Mouse (Mus musculus) kidney, embryonic 15.5 days (tissue): ENCODE data around the gene Tmem120b. TPM values are rescaled to one million over a fixed set of nuclear protein-coding genes. Genes with fewer than 3 reads are reported as not detected.

Experiments
- ATAC-seq: fragments of 200-750 bp; cut with Nextera tagmentation; replicated peaks from 2 replicates; pipeline ENCODE4 v1.8.0; 2017; ENCODE audit warnings: moderate TSS enrichment; ENCODE audit not compliant: low FRiP score
- H3K27ac ChIP-seq: fragments of 300-500 bp; sonication (generic); 2 replicates; pipeline ENCODE4 v1.5.1; 2015; ENCODE audit warnings: mild to moderate bottlenecking, inconsistent platforms
- H3K27me3 ChIP-seq: fragments of 300-500 bp; sonication (generic); 2 replicates; pipeline ENCODE4 v1.6.1; 2015; ENCODE audit warnings: inconsistent platforms
- H3K36me3 ChIP-seq: fragments of 300-500 bp; sonication (generic); 2 replicates; pipeline ENCODE4 v1.6.1; 2015; ENCODE audit warnings: inconsistent platforms
- H3K4me1 ChIP-seq: fragments of 300-500 bp; sonication (generic); 2 replicates; pipeline ENCODE4 v1.6.1; 2015; ENCODE audit warnings: inconsistent platforms
- H3K4me2 ChIP-seq: fragments of 300-500 bp; sonication (generic); 2 replicates; pipeline ENCODE4 v1.6.1; 2015; ENCODE audit warnings: moderate library complexity, mild to moderate bottlenecking, inconsistent platforms
- H3K4me3 ChIP-seq: fragments of 300-500 bp; sonication (generic); replicated peaks from 2 replicates; pipeline ENCODE4 v1.5.1; 2015; ENCODE audit warnings: mild to moderate bottlenecking, inconsistent platforms
- H3K9ac ChIP-seq: fragments of 300-500 bp; sonication (generic); 2 replicates; pipeline ENCODE4 v1.6.1; 2015; ENCODE audit warnings: mild to moderate bottlenecking, inconsistent platforms
- H3K9me3 ChIP-seq: fragments of 300-500 bp; sonication (generic); replicated peaks from 2 replicates; pipeline ENCODE4 v1.6.1; 2016; ENCODE audit warnings: inconsistent platforms
- WGBS: fragments of 180-500 bp; shearing (Covaris S2); methylation state at CpG from one replicate; pipeline ENCODE4 v1.1.7; 2015; ENCODE audit warnings: mixed read lengths; 5-methylcytosine and 5-hydroxymethylcytosine counted together
- polyA plus RNA-seq: library from polyadenylated mRNA; unstranded; fragments of >200 nt; fragmentation: Nextera tagmentation; extraction: Ambion mirVana; gene quantifications from 2 replicates; pipeline ENCODE4 v1.2.1, GENCODE M21; 2015

Gene Tmem120b
- polyA plus RNA-seq, 1 experiment from 2014 or later: 19.2 TPM

DNA sequence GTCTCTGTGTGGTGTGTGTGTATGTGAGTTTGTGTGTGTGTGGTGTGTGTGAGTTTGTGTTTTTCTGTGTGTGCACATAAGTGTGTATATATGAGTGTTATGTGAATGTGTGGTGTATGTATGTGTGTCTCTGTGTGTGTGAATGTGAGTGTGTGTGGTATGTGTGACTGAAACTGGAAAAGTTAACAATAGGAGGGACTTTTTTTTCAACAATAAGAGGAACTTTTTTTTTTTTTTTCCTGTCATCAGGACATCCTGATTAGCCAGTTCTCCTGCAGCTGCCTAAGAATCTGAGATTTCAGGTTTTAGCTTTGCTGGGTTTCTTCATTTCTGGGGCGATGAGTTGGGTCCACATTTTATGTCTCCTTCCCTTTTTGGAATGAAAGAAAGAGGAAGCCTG is 11.4 kb downstream of the Tmem120b start:
- no peak for ATAC-seq
- no peaks in the 10 kb centered on the region for H3K27me3 ChIP-seq
- H3K4me1 ChIP-seq: peaks cover 46% of the 10 kb centered on the region
- WGBS: 38% methylated on average over 1 of the region's 1 CpGs
- H3K4me3 ChIP-seq: no peak overlapping the region
- H3K4me2 ChIP-seq: peak overlapping the region; percentile 26; the same call in 1 of the 2 replicates
- no peak overlapping the region for H3K9ac ChIP-seq
- H3K27ac ChIP-seq: peak overlapping the region; percentile 85
- no peaks in the 10 kb centered on the region for H3K9me3 ChIP-seq
- no peaks in the 10 kb centered on the region for H3K36me3 ChIP-seq

DNA sequence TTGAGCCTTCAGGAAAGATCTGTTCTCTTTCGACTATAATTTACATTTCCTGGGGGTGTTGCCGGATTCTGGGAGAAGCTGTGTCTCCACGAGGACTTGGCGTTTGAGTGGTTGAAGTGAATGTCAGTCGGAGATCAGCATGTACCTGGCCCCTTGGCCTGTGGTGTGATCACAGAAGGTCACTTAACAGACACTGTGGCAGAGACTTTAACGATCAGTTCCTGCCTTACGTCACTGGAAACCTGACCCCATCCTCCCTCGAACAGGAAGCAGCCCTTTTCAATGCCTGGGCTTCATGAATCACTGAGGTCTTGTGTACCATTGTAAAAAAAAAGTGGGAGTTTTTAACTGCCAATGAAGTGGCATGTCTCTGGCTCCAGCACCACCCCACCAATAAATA is 11.8 kb downstream of the Tmem120b start:
- Histone ChIP-seq H3K4me2 (peak overlapping the region; percentile 26; the same call in 1 of the 2 replicates), H3K27me3 (no peaks in the 10 kb centered on the region), H3K9me3 (no peaks in the 10 kb centered on the region), H3K9ac (no peak overlapping the region), H3K27ac (peak overlapping the region; percentile 85), H3K36me3 (no peaks in the 10 kb centered on the region), H3K4me1 (peaks cover 48% of the 10 kb centered on the region), H3K4me3 (no peak overlapping the region)
- no peak for ATAC-seq
- 12% methylated on average over 8 of the region's 8 CpGs for WGBS

DNA sequence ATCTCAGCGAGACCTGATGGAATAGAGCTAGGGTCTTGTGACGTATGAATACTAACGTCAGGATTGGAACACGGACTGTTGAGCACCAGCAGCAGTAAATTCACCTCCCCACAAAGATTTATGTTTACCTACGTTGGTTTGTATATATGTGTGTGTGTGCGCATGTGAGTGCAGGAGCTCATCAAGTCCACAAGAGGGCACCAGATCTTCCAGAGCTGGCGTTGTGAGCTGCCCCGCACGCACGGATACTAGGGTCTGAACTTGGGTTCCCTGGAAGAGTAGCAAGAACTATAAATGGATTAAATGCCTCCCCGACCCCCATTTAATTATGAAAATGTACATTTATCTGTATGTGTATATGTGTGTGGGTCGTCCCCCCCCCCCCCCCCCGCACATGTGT is 12.3 kb downstream of the Tmem120b start:
- H3K4me3 ChIP-seq: no peak overlapping the region
- H3K36me3 ChIP-seq: no peaks in the 10 kb centered on the region
- no peak for ATAC-seq
- H3K9ac ChIP-seq: no peak overlapping the region
- peaks cover 46% of the 10 kb centered on the region for H3K4me1 ChIP-seq
- H3K27ac ChIP-seq: peak overlapping the region; percentile 85
- no peak overlapping the region for H3K4me2 ChIP-seq
- WGBS: 85% methylated on average over 13 of the region's 13 CpGs
- H3K9me3 ChIP-seq: no peaks in the 10 kb centered on the region
- no peaks in the 10 kb centered on the region for H3K27me3 ChIP-seq

DNA sequence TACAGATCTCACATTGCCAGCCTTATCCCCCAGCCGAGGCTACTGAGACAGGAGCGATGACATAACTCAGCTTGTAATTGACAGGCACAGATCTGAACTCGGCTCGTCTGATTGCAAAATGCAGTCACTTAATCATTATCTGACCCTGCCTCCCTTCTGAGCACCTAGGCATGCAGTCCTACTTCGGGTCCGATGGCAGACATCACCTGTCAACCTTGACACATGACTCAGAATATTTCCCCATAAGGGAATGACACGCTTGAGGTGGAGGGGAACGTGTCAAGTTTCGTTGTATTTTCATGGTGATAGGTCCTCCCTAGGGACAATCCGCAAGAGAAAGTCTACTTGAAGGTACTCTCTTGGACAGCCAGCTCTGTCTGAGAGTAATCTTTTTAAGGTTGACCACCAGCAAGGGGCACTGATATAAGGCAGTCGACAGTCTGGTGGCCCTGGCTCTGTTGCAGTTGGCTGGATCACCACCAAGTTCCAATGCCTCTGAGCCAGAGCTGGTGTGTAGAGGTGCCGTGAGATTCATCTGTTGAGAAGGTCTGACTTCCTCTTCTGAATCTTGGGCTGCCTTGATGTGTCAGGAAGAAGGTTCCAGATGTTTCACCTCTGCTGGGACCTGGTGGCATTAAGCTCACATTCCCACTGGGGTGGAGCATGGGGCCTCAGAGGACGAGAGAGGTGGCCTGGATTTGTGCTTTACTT is 15.3 kb downstream of the Tmem120b start:
- WGBS: 44% methylated on average over 13 of the region's 13 CpGs
- H3K4me3 ChIP-seq: no peak overlapping the region
- no peak overlapping the region for H3K27ac ChIP-seq

DNA sequence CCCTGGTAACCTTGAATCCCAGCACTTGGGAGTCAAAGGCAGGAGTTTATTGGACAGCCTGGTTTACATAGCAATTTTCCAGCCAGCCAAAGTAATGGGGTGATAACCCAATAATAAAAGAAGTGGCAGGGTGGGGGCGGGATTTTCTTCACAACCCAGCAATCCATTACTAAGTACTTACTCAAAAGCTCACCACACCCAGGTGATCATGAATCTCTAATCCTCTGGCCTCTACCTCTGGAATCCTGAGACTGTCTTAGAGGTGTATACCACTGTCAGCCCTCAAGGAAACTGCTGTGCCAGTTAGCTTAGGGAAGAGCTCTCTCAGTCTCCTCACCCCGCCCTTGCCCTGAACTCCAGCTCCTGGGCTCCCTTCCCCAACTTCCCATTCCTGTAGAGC is 18.3 kb downstream of the Tmem120b start:
- Histone ChIP-seq H3K36me3 (no peaks in the 10 kb centered on the region), H3K4me2 (no peak overlapping the region), H3K27me3 (no peaks in the 10 kb centered on the region), H3K4me3 (no peak overlapping the region), H3K4me1 (peaks cover 12% of the 10 kb centered on the region), H3K9me3 (no peaks in the 10 kb centered on the region), H3K27ac (no peak overlapping the region), H3K9ac (no peak overlapping the region)
- no peak for ATAC-seq
- WGBS: 81% methylated on average over 2 of the region's 2 CpGs

More for the DNA sequence above, 15.3 kb downstream of the Tmem120b start:
- Histone ChIP-seq H3K9me3 (no peaks in the 10 kb centered on the region), H3K9ac (no peak overlapping the region), H3K4me1 (peaks cover 24% of the 10 kb centered on the region), H3K27me3 (no peaks in the 10 kb centered on the region), H3K36me3 (no peaks in the 10 kb centered on the region), H3K4me2 (no peak overlapping the region)
- no peak for ATAC-seq

DNA sequence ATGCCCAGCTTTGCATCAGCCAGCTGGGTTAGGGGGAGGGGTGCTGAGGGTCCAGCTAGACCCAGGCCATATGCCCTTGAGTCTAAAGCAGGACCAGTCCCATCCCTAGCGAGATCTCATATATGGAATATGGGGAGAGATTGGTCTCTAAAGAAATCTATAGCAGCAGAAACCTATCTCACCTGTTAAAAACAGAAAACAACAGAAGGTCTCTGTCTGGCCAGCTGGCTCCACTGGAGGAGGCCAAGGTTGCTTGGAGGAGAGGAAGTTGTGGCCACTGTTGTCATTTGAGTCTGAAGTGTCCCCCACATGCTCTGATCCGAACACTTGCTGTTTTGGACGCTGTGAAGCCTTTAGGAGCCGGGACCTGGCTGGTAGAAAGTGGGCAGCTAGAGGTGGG is 20.6 kb downstream of the Tmem120b start:
- Histone ChIP-seq H3K9me3 (no peaks in the 10 kb centered on the region), H3K4me3 (no peak overlapping the region), H3K4me1 (0 out of 2 replicates have a peak, but pooled peaks cover 4% of the 10 kb centered on the region), H3K36me3 (no peaks in the 10 kb centered on the region), H3K4me2 (no peak overlapping the region), H3K27ac (no peak overlapping the region), H3K27me3 (no peaks in the 10 kb centered on the region), H3K9ac (no peak overlapping the region)
- WGBS: 93% methylated on average over 4 of the region's 4 CpGs
- no peak for ATAC-seq

DNA sequence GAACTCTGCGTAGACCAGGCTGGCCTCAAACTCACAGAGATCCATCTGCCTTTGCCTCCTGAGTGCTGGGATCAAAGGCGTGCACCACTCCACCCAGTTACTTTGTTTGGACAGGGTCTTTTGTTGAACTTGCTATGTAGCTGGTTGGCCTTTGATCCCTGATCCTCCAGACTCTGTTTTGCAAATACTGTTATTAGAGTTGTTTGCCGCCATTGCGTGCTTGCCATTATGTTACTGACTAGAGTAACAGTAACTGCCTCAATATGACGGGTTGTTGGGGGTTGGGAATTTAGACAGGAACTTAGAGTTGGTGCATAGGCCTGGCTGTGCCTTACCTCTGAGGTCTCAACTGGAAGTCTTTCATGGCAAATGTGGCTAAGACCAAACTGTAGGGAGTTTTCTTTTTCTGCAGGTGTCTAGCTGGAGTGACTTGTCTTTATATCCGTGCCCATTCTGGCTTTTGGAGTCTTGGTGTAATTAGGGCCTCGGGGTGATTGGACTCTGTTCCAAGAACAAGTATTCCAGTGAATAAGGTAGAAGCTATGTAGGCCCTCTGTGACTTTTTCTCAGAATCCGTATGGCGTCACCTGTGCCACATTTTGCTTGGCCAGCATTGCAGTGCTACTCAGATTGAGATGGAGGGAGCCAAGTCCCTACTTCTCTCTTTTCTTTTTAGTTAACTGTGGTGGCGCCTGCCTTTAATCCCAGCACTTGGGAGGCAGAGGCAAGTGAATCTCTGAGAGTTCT is 22.5 kb downstream of the Tmem120b start:
- Histone ChIP-seq H3K36me3 (no peaks in the 10 kb centered on the region), H3K4me2 (no peak overlapping the region), H3K4me3 (no peak overlapping the region), H3K9me3 (no peaks in the 10 kb centered on the region), H3K9ac (no peak overlapping the region), H3K4me1 (peaks cover 16% of the 10 kb centered on the region), H3K27me3 (no peaks in the 10 kb centered on the region), H3K27ac (no peak overlapping the region)
- ATAC-seq: no peak
- WGBS: 90% methylated on average over 10 of the region's 10 CpGs

DNA sequence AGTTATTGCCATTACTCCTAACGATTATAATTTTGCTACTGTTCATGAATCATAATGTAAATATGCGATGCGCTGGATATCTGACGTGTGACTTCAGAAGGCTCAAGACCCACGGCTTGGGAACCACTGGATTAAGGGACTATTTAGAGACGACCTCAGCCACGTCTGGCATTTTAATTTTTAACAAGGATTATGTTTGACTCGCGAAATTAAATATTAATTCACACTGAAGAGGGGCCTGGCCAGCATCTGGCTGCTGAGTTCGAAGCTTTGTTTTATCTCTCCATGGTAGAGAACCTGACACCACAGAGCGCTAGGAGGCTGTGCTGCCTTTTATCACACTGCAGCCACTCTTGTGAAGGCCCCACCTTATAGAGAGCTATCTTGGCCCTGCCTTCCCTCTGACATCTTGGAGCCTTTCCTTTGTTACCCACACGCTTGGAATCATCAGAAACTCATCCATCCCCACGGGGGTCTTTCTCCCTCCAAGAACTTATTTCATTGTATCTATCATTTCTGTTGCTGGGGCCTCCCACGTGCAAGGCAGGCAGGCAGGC is 24.9 kb downstream of the Tmem120b start:
- Histone ChIP-seq H3K27ac (no peak overlapping the region), H3K27me3 (no peaks in the 10 kb centered on the region), H3K4me2 (no peak overlapping the region), H3K4me3 (no peak overlapping the region), H3K9ac (no peak overlapping the region), H3K4me1 (peaks cover 20% of the 10 kb centered on the region), H3K36me3 (no peaks in the 10 kb centered on the region), H3K9me3 (no peaks in the 10 kb centered on the region)
- ATAC-seq: no peak
- 80% methylated on average over 14 of the region's 14 CpGs for WGBS

DNA sequence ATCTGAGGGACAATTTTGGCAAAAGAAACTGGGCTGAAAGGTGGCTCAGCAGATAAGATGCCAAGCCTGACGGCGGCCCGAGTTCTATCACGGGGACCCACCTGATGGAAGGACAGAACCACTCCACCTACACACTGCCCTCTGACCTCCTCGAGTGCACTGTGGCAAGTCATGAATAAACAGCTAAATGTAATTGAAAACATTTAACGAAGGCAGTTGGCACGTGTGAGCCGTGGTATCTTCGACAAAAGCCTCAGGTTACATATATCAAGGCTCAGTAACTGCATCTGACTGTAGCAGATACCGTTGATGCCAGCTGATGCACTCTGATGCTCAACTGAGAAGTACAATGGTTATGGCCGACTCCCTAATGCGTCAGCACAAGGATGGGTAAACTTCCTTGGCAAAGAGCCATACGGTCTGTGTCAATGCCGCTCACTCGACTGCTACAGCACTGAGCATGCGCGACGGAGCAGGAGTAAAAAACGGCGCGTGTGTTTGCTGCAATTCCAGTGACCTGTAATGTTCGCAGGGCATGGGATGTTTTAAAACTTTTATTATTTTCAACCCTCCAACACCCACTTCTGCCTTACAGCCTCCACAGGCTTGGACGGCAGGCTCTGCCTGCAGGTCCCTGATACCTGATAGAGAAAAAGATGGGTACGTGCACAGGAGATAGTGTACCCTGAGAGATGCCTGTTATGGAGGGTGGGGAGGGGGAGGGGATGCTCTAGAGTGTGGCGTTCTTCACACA is 26.2 kb downstream of the Tmem120b start:
- Histone ChIP-seq H3K4me2 (peak overlapping the region; percentile 44), H3K36me3 (peaks cover under 1% of the 10 kb centered on the region; the same call in 1 of the 2 replicates), H3K4me1 (peaks cover 20% of the 10 kb centered on the region), H3K27ac (0 out of 2 replicates have a peak overlapping the region, but pooled peaks have one; percentile 7), H3K27me3 (no peaks in the 10 kb centered on the region), H3K9ac (no peak overlapping the region), H3K9me3 (no peaks in the 10 kb centered on the region), H3K4me3 (no peak overlapping the region)
- ATAC-seq: peak; percentile 72
- WGBS: 57% methylated on average over 25 of the region's 25 CpGs

DNA sequence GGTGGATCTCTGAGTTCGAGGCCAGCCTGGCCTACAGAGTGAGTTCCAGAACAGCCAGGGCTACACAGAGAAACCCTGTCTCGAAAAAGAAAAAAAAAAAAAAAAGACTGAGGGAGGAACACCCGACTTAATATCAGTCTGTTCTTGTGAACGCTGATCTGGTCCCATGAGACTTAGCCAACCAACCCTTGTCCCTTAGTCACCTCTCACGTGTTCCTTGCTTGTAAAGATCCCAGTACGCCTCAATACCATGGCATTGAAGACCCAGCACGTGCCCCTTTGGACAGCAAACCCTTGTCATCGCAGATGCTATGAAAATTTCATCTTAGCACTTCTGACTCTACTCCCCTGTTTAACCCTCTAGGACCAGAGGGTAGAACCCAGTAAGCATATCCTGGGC is 28.1 kb downstream of the Tmem120b start:
- 91% methylated on average over 8 of the region's 8 CpGs for WGBS
- no peak for ATAC-seq

DNA sequence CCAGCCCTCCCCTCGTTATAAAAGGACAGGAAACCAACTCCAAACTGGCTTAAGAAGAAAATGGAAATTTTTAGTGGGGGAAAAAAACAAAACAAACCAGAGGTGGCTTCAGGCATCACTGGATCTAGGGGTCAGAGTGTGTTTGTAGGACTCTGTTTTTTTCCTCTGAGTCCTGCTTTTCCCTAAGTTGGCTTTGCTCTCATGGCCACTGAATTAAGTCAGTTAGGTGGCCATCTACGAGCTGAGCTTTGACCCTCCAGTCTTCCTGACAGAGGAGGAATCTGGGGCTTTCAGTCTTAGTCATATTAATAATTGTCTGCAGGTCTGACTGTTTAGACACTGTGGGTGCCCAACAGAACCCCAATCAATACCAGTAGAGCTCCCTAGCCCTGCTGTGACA is 30.3 kb downstream of the Tmem120b start:
- Histone ChIP-seq H3K9ac (no peak overlapping the region), H3K9me3 (no peaks in the 10 kb centered on the region), H3K27me3 (no peaks in the 10 kb centered on the region), H3K4me3 (no peak overlapping the region), H3K36me3 (peaks cover 12% of the 10 kb centered on the region), H3K27ac (no peak overlapping the region), H3K4me2 (no peak overlapping the region), H3K4me1 (peaks cover 33% of the 10 kb centered on the region)
- 72% methylated on average over 2 of the region's 2 CpGs for WGBS
- no peak for ATAC-seq

More for the DNA sequence above, 28.1 kb downstream of the Tmem120b start:
- Histone ChIP-seq H3K36me3 (peaks cover 12% of the 10 kb centered on the region), H3K4me3 (no peak overlapping the region), H3K27me3 (no peaks in the 10 kb centered on the region), H3K9me3 (no peaks in the 10 kb centered on the region), H3K4me1 (peaks cover 20% of the 10 kb centered on the region), H3K9ac (no peak overlapping the region), H3K4me2 (no peak overlapping the region), H3K27ac (no peak overlapping the region)

DNA sequence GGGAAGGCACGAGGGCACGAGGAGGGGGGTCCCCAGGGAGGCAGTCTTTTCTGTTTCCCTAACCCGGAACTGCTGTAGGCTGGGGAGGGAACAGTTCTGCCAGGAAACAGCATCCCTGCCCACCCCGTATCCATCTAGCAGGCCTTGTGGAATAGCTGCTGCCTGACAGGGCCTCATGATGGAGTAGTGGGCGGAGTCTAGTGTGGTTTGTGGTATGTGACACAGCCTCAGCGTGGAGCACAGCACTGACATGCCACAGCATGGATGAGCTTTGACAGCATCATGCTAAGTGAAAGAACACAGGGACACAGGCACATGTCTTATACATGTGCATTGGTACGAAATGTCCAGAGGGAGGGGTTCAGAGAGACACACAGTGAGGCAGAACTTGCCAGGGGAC is 34.2 kb downstream of the Tmem120b start:
- Histone ChIP-seq H3K36me3 (peaks cover 15% of the 10 kb centered on the region), H3K4me2 (no peak overlapping the region), H3K4me1 (peaks cover 19% of the 10 kb centered on the region), H3K9me3 (no peaks in the 10 kb centered on the region), H3K4me3 (no peak overlapping the region), H3K27me3 (no peaks in the 10 kb centered on the region), H3K27ac (no peak overlapping the region), H3K9ac (no peak overlapping the region)
- peak; percentile 60 for ATAC-seq
- 49% methylated on average over 7 of the region's 7 CpGs for WGBS
